Mouse (Mus musculus) thymus, adult 2 months (tissue): Measurements from ENCODE around the gene Olfr1394.

Source experiments
- CTCF ChIP-seq: fragments of 200-500 bp; IDR thresholded peaks from 2 replicates; pipeline ENCODE4 v1.5.1; 2012; ENCODE audit warnings: mild to moderate bottlenecking, control low read depth, low read length, moderate library complexity, borderline replicate concordance; ENCODE audit not compliant: control insufficient read depth, poor library complexity, insufficient read depth; ENCODE audit errors: extremely low read depth
- POLR2A ChIP-seq: fragments of 200-500 bp; IDR thresholded peaks from 2 replicates; pipeline ENCODE4 v1.6.1; 2012; ENCODE audit warnings: mild to moderate bottlenecking, low read length, control low read depth, moderate library complexity; ENCODE audit not compliant: control insufficient read depth, poor library complexity, insufficient read depth; ENCODE audit errors: extremely low read depth

DNA sequence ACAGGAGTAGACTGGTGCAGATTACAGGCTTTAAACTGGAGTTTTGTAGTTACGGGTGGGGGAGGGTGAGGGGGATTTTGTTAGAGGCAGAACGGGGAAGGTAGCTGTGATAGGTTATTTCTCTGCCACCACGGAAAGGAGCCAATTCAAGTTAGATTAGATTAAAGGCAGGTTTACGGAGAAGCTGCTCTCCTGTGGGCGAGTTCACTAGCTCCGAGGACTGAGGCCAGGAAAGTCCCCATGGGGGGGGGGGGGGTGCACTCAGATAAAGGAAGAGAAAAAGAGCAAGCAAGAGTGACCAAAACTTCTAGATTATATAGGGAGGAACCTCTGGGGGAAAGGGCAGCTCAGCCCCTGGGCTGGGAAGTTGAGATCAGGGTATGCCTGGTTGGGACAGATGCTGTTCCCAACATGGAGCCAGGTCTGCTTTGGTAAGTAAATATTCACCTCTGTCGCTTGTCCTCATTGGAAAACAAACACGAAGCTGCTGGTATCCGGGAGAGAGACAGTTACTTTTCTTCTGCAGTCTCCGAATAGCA is 48.4 kb downstream of the Olfr1394 start:
- TF ChIP-seq CTCF (no peak), POLR2A (no peak)
